Mouse (Mus musculus) CH12.LX (cell line): ENCODE data around the gene Fam129c. TPM values are rescaled to one million over a fixed set of nuclear protein-coding genes. Genes with fewer than 3 reads are reported as not detected.

Experiments
- DNase-seq: peaks from one replicate; pipeline ENCODE4 v3.0.0-alpha.2; 2013; ENCODE audit errors: extremely low read depth
- H3K27ac ChIP-seq: 2 replicates; pipeline ENCODE4 v1.5.1; 2012; ENCODE audit warnings: low read depth, mild to moderate bottlenecking, control low read depth, moderate library complexity; ENCODE audit not compliant: insufficient read depth
- H3K27me3 ChIP-seq: replicated peaks from 2 replicates; pipeline ENCODE3; 2012; ENCODE audit warnings: inconsistent platforms
- H3K36me3 ChIP-seq, 2 experiments: replicated peaks in 1 of 2; 2 replicates each; pipeline versions ENCODE3 to v1.6.1; 2012; ENCODE audit warnings: inconsistent platforms in 1 of 2, low read length in 1 of 2, mild to moderate bottlenecking in 1 of 2, mixed read lengths in 1 of 2, moderate library complexity in 1 of 2; ENCODE audit not compliant: control insufficient read depth in 1 of 2, insufficient read depth in 1 of 2
- H3K4me1 ChIP-seq, 2 experiments: 2 replicates each; pipeline ENCODE4 v1.6.1; 2012; ENCODE audit warnings: inconsistent platforms in 1 of 2, moderate library complexity in 1 of 2; ENCODE audit not compliant: insufficient read depth in 2 of 2, control insufficient read depth in 1 of 2
- H3K4me2 ChIP-seq: 2 replicates; pipeline ENCODE4 v1.6.1; 2012; ENCODE audit warnings: low read depth, mild to moderate bottlenecking, control low read depth; ENCODE audit not compliant: poor library complexity, insufficient read depth, severe bottlenecking
- H3K4me3 ChIP-seq, 3 experiments: fragments of 150-350 bp in 1 of 3; sonication (generic) in 1 of 3; replicated peaks in 1 of 3; 2 replicates each; pipeline versions ENCODE3 to v1.5.1; 2011 to 2012; ENCODE audit warnings: low read depth in 2 of 3, low read length in 2 of 3, mild to moderate bottlenecking in 2 of 3, moderate library complexity in 2 of 3, control low read depth in 1 of 3, improper control_type of control experiment in 1 of 3, inconsistent platforms in 1 of 3, mixed read lengths in 1 of 3; ENCODE audit not compliant: poor library complexity in 1 of 3
- H3K79me2 ChIP-seq: replicated peaks from 2 replicates; pipeline ENCODE4 v1.6.1; 2012; ENCODE audit warnings: mild to moderate bottlenecking, moderate library complexity; ENCODE audit not compliant: control insufficient read depth, poor library complexity, insufficient read depth, severe bottlenecking; ENCODE audit errors: extremely low read depth
- H3K9ac ChIP-seq: 2 replicates; pipeline ENCODE4 v1.6.1; 2012; ENCODE audit warnings: low read depth, mild to moderate bottlenecking, control low read depth, moderate library complexity; ENCODE audit not compliant: insufficient read depth
- H3K9me3 ChIP-seq: replicated peaks from 2 replicates; pipeline ENCODE3; 2012; ENCODE audit warnings: low read length, inconsistent platforms, mixed read lengths
- CHD1 ChIP-seq: IDR thresholded peaks from 2 replicates; pipeline ENCODE4 v1.6.1; 2012; ENCODE audit warnings: low read depth, low read length, improper control_type of control experiment, inconsistent platforms
- CTCF ChIP-seq, 2 experiments: IDR thresholded peaks in 1 of 2; conservative IDR thresholded peaks in 1 of 2; 2 replicates each; pipeline ENCODE4 v1.5.1; 2011 to 2012; ENCODE audit warnings: low read depth in 2 of 2, low read length in 2 of 2, improper control_type of control experiment in 1 of 2, inconsistent platforms in 1 of 2, mild to moderate bottlenecking in 1 of 2, moderate library complexity in 1 of 2
- E2F4 ChIP-seq: IDR thresholded peaks from 2 replicates; pipeline ENCODE4 v1.6.1; 2011; ENCODE audit warnings: low read depth, low read length, improper control_type of control experiment; ENCODE audit not compliant: insufficient replicate concordance
- ELF1 ChIP-seq: IDR thresholded peaks from 2 replicates; pipeline ENCODE4 v1.6.1; 2014; ENCODE audit warnings: low read depth, mild to moderate bottlenecking, inconsistent platforms, low read length, improper control_type of control experiment
- EP300 ChIP-seq: IDR thresholded peaks from 2 replicates; pipeline ENCODE4 v1.6.1; 2011; ENCODE audit warnings: low read length, improper control_type of control experiment
- ETS1 ChIP-seq: conservative IDR thresholded peaks from 2 replicates; pipeline ENCODE4 v1.6.1; 2012; ENCODE audit warnings: low read depth, mild to moderate bottlenecking, inconsistent platforms, low read length, improper control_type of control experiment, moderate library complexity
- HCFC1 ChIP-seq: IDR thresholded peaks from 2 replicates; pipeline ENCODE4 v1.6.1; 2012; ENCODE audit warnings: low read depth, mild to moderate bottlenecking, inconsistent platforms, low read length, improper control_type of control experiment
- IRF4 ChIP-seq: IDR thresholded peaks from 2 replicates; pipeline ENCODE4 v1.6.1; 2014; ENCODE audit warnings: low read depth, mild to moderate bottlenecking, inconsistent platforms, low read length, improper control_type of control experiment
- KAT2A ChIP-seq: IDR thresholded peaks from 2 replicates; pipeline ENCODE4 v1.6.1; 2012; ENCODE audit warnings: low read length, improper control_type of control experiment, inconsistent platforms; ENCODE audit not compliant: insufficient replicate concordance
- MAX ChIP-seq: IDR thresholded peaks from 2 replicates; pipeline ENCODE4 v1.6.1; 2011; ENCODE audit warnings: low read length, improper control_type of control experiment
- MAZ ChIP-seq: IDR thresholded peaks from 2 replicates; pipeline ENCODE4 v1.6.1; 2012; ENCODE audit warnings: low read depth, mild to moderate bottlenecking, inconsistent platforms, low read length, improper control_type of control experiment, moderate library complexity
- MEF2A ChIP-seq: IDR thresholded peaks from 2 replicates; pipeline ENCODE4 v1.6.1; 2014; ENCODE audit warnings: low read depth, mild to moderate bottlenecking, inconsistent platforms, low read length, improper control_type of control experiment, borderline replicate concordance
- MYC ChIP-seq: IDR thresholded peaks from 2 replicates; pipeline ENCODE4 v1.6.1; 2011; ENCODE audit warnings: low read depth, mild to moderate bottlenecking, improper control_type of control experiment, low read length
- NRF1 ChIP-seq: IDR thresholded peaks from 2 replicates; pipeline ENCODE4 v1.6.1; 2014; ENCODE audit warnings: low read depth, mild to moderate bottlenecking, inconsistent platforms, low read length, improper control_type of control experiment, moderate library complexity
- POLR2A ChIP-seq: IDR thresholded peaks from 2 replicates; pipeline ENCODE4 v1.6.1; 2011; ENCODE audit warnings: low read depth, mild to moderate bottlenecking, improper control_type of control experiment, low read length
- SIN3A ChIP-seq: IDR thresholded peaks from 2 replicates; pipeline ENCODE4 v1.6.1; 2012; ENCODE audit warnings: low read length, improper control_type of control experiment, inconsistent platforms
- SMC3 ChIP-seq: IDR thresholded peaks from 2 replicates; pipeline ENCODE4 v1.6.1; 2011; ENCODE audit warnings: low read depth, low read length, improper control_type of control experiment
- TBP ChIP-seq: conservative IDR thresholded peaks from 2 replicates; pipeline ENCODE4 v1.6.1; 2011; ENCODE audit warnings: low read depth, low read length, improper control_type of control experiment
- TCF12 ChIP-seq: IDR thresholded peaks from 2 replicates; pipeline ENCODE4 v1.6.1; 2014; ENCODE audit warnings: low read depth, mild to moderate bottlenecking, inconsistent platforms, low read length, improper control_type of control experiment
- ZC3H11A ChIP-seq: IDR thresholded peaks from 2 replicates; pipeline ENCODE4 v1.6.1; 2012; ENCODE audit warnings: low read depth, mild to moderate bottlenecking, inconsistent platforms, low read length, improper control_type of control experiment
- ZKSCAN1 ChIP-seq: IDR thresholded peaks from 2 replicates; pipeline ENCODE4 v1.6.1; 2012; ENCODE audit warnings: low read depth, inconsistent platforms, low read length, improper control_type of control experiment, borderline replicate concordance
- ZMIZ1 ChIP-seq: IDR thresholded peaks from 2 replicates; pipeline ENCODE4 v1.6.1; 2012; ENCODE audit warnings: low read depth, mild to moderate bottlenecking, inconsistent platforms, low read length, improper control_type of control experiment
- ZNF384 ChIP-seq: IDR thresholded peaks from 2 replicates; pipeline ENCODE4 v1.6.1; 2012; ENCODE audit warnings: low read depth, low read length, improper control_type of control experiment, inconsistent platforms
- dilution Hi-C: fragments of 300-500 bp; cut with MboI; formaldehyde crosslinking; loops from 2 replicates; pipeline ENCODE4 v1.14.3; 2020; ENCODE audit warnings: low sequenced_read_pairs; ENCODE audit not compliant: extremely low pct_unique_long_range_greater_than_20kb, extremely low pct_ligation_motif_present
- in situ Hi-C: fragments of 300-500 bp; cut with MboI; formaldehyde crosslinking; loops from 3 replicates; pipeline ENCODE4 v1.14.3; 2019; ENCODE audit warnings: low sequenced_read_pairs, low pct_ligation_motif_present, low pct_unique_long_range_greater_than_20kb, mixed read lengths
- polyA plus RNA-seq: library from polyadenylated mRNA; unstranded; fragments of >175 nt; gene quantifications from 2 replicates; pipeline ENCODE4 v1.2.1, GENCODE M21; 2012; ENCODE audit warnings: low read depth; ENCODE audit not compliant: insufficient read length
- total RNA-seq, 2 experiments: library from RNA; depleted of rRNA; stranded (reverse); fragments of 300-350 nt in 1 of 2; fragments of >200 nt in 1 of 2; gene quantifications; 2 replicates each; pipeline ENCODE4 v1.2.3; 2012 to 2014

Gene Fam129c
- total and polyA plus RNA-seq, 3 experiments, result 89.2 to 98.6 (median 95.2) TPM

DNA sequence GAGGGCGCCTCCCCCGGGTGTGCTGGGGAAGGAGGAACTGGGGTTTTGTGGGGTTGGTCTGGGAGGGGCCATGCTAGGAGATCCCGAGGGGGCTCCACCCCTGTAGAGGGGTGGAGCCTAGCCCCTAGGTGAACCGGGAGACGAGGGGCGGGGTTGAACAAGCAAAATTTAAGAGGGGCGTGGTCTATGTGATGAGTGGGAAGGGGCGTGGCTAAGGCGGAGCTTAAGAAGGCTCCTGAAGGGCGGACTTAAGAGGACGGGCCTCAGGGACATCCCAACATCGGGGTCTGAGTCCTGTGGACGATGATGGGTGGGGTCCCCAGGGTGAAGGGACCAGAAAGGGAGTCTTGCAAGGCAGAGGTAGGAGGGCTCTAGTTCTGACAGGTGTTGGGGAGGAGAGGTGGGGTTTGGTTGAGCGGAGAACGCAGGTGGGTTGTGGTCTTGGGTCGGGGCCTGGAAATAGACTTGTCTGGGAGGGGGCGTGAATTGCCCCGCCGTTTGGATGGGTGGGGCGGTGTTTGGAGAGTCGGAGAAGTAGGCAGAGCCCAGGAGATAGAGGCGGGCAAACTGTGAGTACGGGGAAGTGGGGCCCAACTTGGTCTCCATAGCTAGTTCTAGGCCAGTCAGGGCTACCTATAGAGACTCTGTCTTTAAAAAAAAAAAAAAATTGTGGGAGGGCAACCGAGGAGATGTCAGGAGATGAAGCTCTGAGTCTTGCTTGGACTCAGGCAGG lies 38.3 kb upstream of the Fam129c start:
- Histone ChIP-seq H3K4me2 (peak overlapping the region; percentile 64), H3K27ac (no peak overlapping the region), H3K79me2 (no peaks in the 10 kb centered on the region), H3K9ac (peak overlapping the region; percentile 47), H3K4me1 (peaks cover 15 to 20% of the 10 kb centered on the region in 2 experiments), H3K27me3 (peaks cover 20% of the 10 kb centered on the region), H3K9me3 (peaks cover 4% of the 10 kb centered on the region), H3K36me3 (no peaks in the 10 kb centered on the region), H3K4me3 (peak overlapping the region; percentile 28 to 67 (median 59))
- in situ Hi-C loops (no loop called here), dilution Hi-C loops (no loop called here)
- no peak for TF ChIP-seq CTCF (conservative IDR thresholded peaks at IDR 0.05 in 1 of 2, IDR thresholded peaks at IDR 0.05 in 1 of 2; ENCODE audit: low read depth in 2 of 2, low read length in 2 of 2)
- TF ChIP-seq ETS1, result no peak
- no peak for TF ChIP-seq MEF2A
- no peak for TF ChIP-seq NRF1
- no peak for TF ChIP-seq CHD1
- peak; percentile 25 for TF ChIP-seq ELF1
- TF ChIP-seq POLR2A, result no peak; the same call in 1 of the 2 replicates
- peak; percentile 44; the same call in 1 of the 2 replicates for TF ChIP-seq TCF12
- no peak for TF ChIP-seq ZNF384
- TF ChIP-seq ZMIZ1, result 0 out of 2 replicates have a peak, but pooled peaks have one; percentile 26
- 0 out of 2 replicates have a peak, but pooled peaks have one; percentile 69 for TF ChIP-seq SIN3A
- TF ChIP-seq KAT2A, result no peak
- TF ChIP-seq ZC3H11A, result no peak
- TF ChIP-seq SMC3, result peak; percentile 13
- TF ChIP-seq MAX, result no peak
- TF ChIP-seq EP300, result no peak
- no peak for TF ChIP-seq E2F4
- peak; percentile 57 for TF ChIP-seq IRF4
- no peak for TF ChIP-seq ZKSCAN1
- TF ChIP-seq MAZ, result peak; percentile 18; the same call in 1 of the 2 replicates
- peak; percentile 31; the same call in 1 of the 2 replicates for TF ChIP-seq HCFC1
- no peak for TF ChIP-seq MYC
- TF ChIP-seq TBP, result 0 out of 2 replicates have a peak, but pooled peaks have one; percentile 49
- peak; percentile 80 for DNase-seq
